Mouse (Mus musculus): ENCODE data around the gene Gm826. TPM values are rescaled to one million over a fixed set of nuclear protein-coding genes. Genes with fewer than 3 reads are reported as not detected.

The Gm826 gene
- polyA plus RNA-seq, 1 experiment from 2014 or later = 0.50 TPM

- peak overlapping the region; percentile 53 for H3K4me3 ChIP-seq (ENCODE audit: low read length)
- H3K9ac ChIP-seq (ENCODE audit: low read length) = peak overlapping the region; percentile 64
- H3K4me2 ChIP-seq (ENCODE audit: low read depth, low read length) = peak overlapping the region; percentile 96
- H3K36me3 ChIP-seq (ENCODE audit: control insufficient read depth, insufficient read depth, low read length) = no peaks in the 10 kb centered on the region
- under 1% methylated on average over 92 of the region's 95 CpGs for WGBS
- H3K4me1 ChIP-seq (replicated peaks; ENCODE audit: control insufficient read depth, insufficient read depth, low read length) = peaks cover 24% of the 10 kb centered on the region
- peak overlapping the region; percentile 53 for H3K27ac ChIP-seq (ENCODE audit: low read length)
- H3K9me3 ChIP-seq (ENCODE audit: control insufficient read depth, low read length) = no peaks in the 10 kb centered on the region
- peaks cover 76% of the 10 kb centered on the region for H3K27me3 ChIP-seq (ENCODE audit: control insufficient read depth, insufficient read depth, low read depth, low read length)
- ATAC-seq (ENCODE audit: low read depth) = peak; percentile 64
Measured at GRCm38 (mm10) chr2:160366111-160366979, 32.4 kb upstream of the Gm826 start.

- H3K4me3 ChIP-seq (ENCODE audit: low read length) = peak overlapping the region; percentile 53
- no peaks in the 10 kb centered on the region for H3K36me3 ChIP-seq (ENCODE audit: control insufficient read depth, insufficient read depth, low read length)
- peak overlapping the region; percentile 59 for H3K9ac ChIP-seq (ENCODE audit: low read length)
- no peak for ATAC-seq (ENCODE audit: low read depth)
- H3K27me3 ChIP-seq (ENCODE audit: control insufficient read depth, insufficient read depth, low read depth, low read length) = peaks cover 75% of the 10 kb centered on the region
- H3K4me1 ChIP-seq (replicated peaks; ENCODE audit: control insufficient read depth, insufficient read depth, low read length) = peaks cover 24% of the 10 kb centered on the region
- no peaks in the 10 kb centered on the region for H3K9me3 ChIP-seq (ENCODE audit: control insufficient read depth, low read length)
- under 1% methylated on average over 50 of the region's 50 CpGs for WGBS
- no peak overlapping the region for H3K27ac ChIP-seq (ENCODE audit: low read length)
- H3K4me2 ChIP-seq (ENCODE audit: low read depth, low read length) = peak overlapping the region; percentile 96
Measured at GRCm38 (mm10) chr2:160365107-160365911, 31.3 kb upstream of the Gm826 start.

DNA sequence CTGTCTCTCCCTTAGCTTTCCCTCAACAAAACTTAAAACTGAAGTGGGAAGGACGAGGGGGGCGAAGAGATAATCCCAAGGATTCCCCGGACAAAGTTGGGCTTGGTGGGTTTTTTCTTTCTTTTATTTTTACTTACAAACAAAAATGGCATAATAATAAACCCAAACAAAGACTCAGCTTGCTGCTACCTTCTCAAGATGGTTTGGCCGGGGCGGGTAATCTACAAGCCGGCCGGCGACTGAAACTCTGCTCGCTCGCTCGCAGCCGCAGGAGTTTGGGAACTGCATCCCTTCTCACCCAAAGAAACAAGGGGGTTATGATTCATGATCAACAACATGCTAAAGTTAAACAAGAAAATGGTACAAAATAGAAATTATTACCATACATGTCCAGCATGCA is 30.7 kb upstream of the Gm826 start:
- peaks cover 75% of the 10 kb centered on the region for H3K27me3 ChIP-seq (ENCODE audit: control insufficient read depth, insufficient read depth, low read depth, low read length)
- WGBS = 5% methylated on average over 12 of the region's 12 CpGs
- no peaks in the 10 kb centered on the region for H3K9me3 ChIP-seq (ENCODE audit: control insufficient read depth, low read length)
- peak overlapping the region; percentile 96 for H3K4me2 ChIP-seq (ENCODE audit: low read depth, low read length)
- no peaks in the 10 kb centered on the region for H3K36me3 ChIP-seq (ENCODE audit: control insufficient read depth, insufficient read depth, low read length)
- no peak overlapping the region for H3K9ac ChIP-seq (ENCODE audit: low read length)
- no peak for ATAC-seq (ENCODE audit: low read depth)
- peak overlapping the region; percentile 53 for H3K4me3 ChIP-seq (ENCODE audit: low read length)
- peaks cover 24% of the 10 kb centered on the region for H3K4me1 ChIP-seq (replicated peaks; ENCODE audit: control insufficient read depth, insufficient read depth, low read length)
- H3K27ac ChIP-seq (ENCODE audit: low read length) = no peak overlapping the region

- 8% methylated on average over 9 of the region's 9 CpGs for WGBS
- peaks cover 73% of the 10 kb centered on the region for H3K27me3 ChIP-seq (ENCODE audit: control insufficient read depth, insufficient read depth, low read depth, low read length)
- peak overlapping the region; percentile 53 for H3K4me3 ChIP-seq (ENCODE audit: low read length)
- peaks cover 24% of the 10 kb centered on the region for H3K4me1 ChIP-seq (replicated peaks; ENCODE audit: control insufficient read depth, insufficient read depth, low read length)
- ATAC-seq (ENCODE audit: low read depth) = no peak
- no peak overlapping the region for H3K27ac ChIP-seq (ENCODE audit: low read length)
- no peaks in the 10 kb centered on the region for H3K36me3 ChIP-seq (ENCODE audit: control insufficient read depth, insufficient read depth, low read length)
- no peak overlapping the region for H3K9ac ChIP-seq (ENCODE audit: low read length)
- H3K4me2 ChIP-seq (ENCODE audit: low read depth, low read length) = peak overlapping the region; percentile 96
- no peaks in the 10 kb centered on the region for H3K9me3 ChIP-seq (ENCODE audit: control insufficient read depth, low read length)
Measured at GRCm38 (mm10) chr2:160364128-160364650, 30.2 kb upstream of the Gm826 start.

GRCm38 (mm10) chr2:160363201-160363600 is 29.2 kb upstream of the Gm826 start:
- H3K4me3 ChIP-seq (ENCODE audit: low read length) = no peak overlapping the region
- H3K9ac ChIP-seq (ENCODE audit: low read length) = no peak overlapping the region
- WGBS = 33% methylated on average over 4 of the region's 4 CpGs
- H3K4me2 ChIP-seq (ENCODE audit: low read depth, low read length) = no peak overlapping the region
- peaks cover 22% of the 10 kb centered on the region for H3K4me1 ChIP-seq (replicated peaks; ENCODE audit: control insufficient read depth, insufficient read depth, low read length)
- no peaks in the 10 kb centered on the region for H3K36me3 ChIP-seq (ENCODE audit: control insufficient read depth, insufficient read depth, low read length)
- no peak for ATAC-seq (ENCODE audit: low read depth)
- no peaks in the 10 kb centered on the region for H3K9me3 ChIP-seq (ENCODE audit: control insufficient read depth, low read length)
- H3K27ac ChIP-seq (ENCODE audit: low read length) = no peak overlapping the region
- H3K27me3 ChIP-seq (ENCODE audit: control insufficient read depth, insufficient read depth, low read depth, low read length) = peaks cover 68% of the 10 kb centered on the region

- Histone ChIP-seq H3K36me3 (ENCODE audit: control insufficient read depth, insufficient read depth, low read length) (no peaks in the 10 kb centered on the region), H3K27ac (ENCODE audit: low read length) (no peak overlapping the region), H3K27me3 (ENCODE audit: control insufficient read depth, insufficient read depth, low read depth, low read length) (peaks cover 70% of the 10 kb centered on the region), H3K9ac (ENCODE audit: low read length) (no peak overlapping the region), H3K9me3 (ENCODE audit: control insufficient read depth, low read length) (no peaks in the 10 kb centered on the region), H3K4me3 (ENCODE audit: low read length) (no peak overlapping the region), H3K4me1 (replicated peaks; ENCODE audit: control insufficient read depth, insufficient read depth, low read length) (peaks cover 20% of the 10 kb centered on the region), H3K4me2 (ENCODE audit: low read depth, low read length) (no peak overlapping the region)
- ATAC-seq (ENCODE audit: low read depth) = no peak
- WGBS = 14% methylated on average over 16 of the region's 16 CpGs
Measured at GRCm38 (mm10) chr2:160361442-160362121, 27.6 kb upstream of the Gm826 start.

- Histone ChIP-seq H3K4me1 (replicated peaks; ENCODE audit: control insufficient read depth, insufficient read depth, low read length) (peaks cover 7% of the 10 kb centered on the region), H3K9ac (ENCODE audit: low read length) (no peak overlapping the region), H3K27me3 (ENCODE audit: control insufficient read depth, insufficient read depth, low read depth, low read length) (peaks cover 59% of the 10 kb centered on the region), H3K36me3 (ENCODE audit: control insufficient read depth, insufficient read depth, low read length) (no peaks in the 10 kb centered on the region), H3K9me3 (ENCODE audit: control insufficient read depth, low read length) (no peaks in the 10 kb centered on the region), H3K27ac (ENCODE audit: low read length) (no peak overlapping the region), H3K4me3 (ENCODE audit: low read length) (no peak overlapping the region), H3K4me2 (ENCODE audit: low read depth, low read length) (no peak overlapping the region)
- ATAC-seq (ENCODE audit: low read depth) = no peak
- WGBS = 11% methylated on average over 8 of the region's 8 CpGs
Measured at GRCm38 (mm10) chr2:160360234-160360874, 26.4 kb upstream of the Gm826 start.

GRCm38 (mm10) chr2:160358896-160359295 is 24.9 kb upstream of the Gm826 start:
- Histone ChIP-seq H3K4me1 (replicated peaks; ENCODE audit: control insufficient read depth, insufficient read depth, low read length) (peaks cover under 1% of the 10 kb centered on the region), H3K9ac (ENCODE audit: low read length) (no peak overlapping the region), H3K27me3 (ENCODE audit: control insufficient read depth, insufficient read depth, low read depth, low read length) (peaks cover 51% of the 10 kb centered on the region), H3K4me3 (ENCODE audit: low read length) (no peak overlapping the region), H3K36me3 (ENCODE audit: control insufficient read depth, insufficient read depth, low read length) (no peaks in the 10 kb centered on the region), H3K27ac (ENCODE audit: low read length) (no peak overlapping the region), H3K4me2 (ENCODE audit: low read depth, low read length) (no peak overlapping the region), H3K9me3 (ENCODE audit: control insufficient read depth, low read length) (no peaks in the 10 kb centered on the region)
- ATAC-seq (ENCODE audit: low read depth) = no peak
- WGBS = 7% methylated on average over 4 of the region's 4 CpGs

Data from lung, embryonic 16.5 days (tissue).